Mouse (Mus musculus) heart, embryonic 11.5 days (tissue): ENCODE data around the gene Rspo1. TPM values are rescaled to one million over a fixed set of nuclear protein-coding genes. Genes with fewer than 3 reads are reported as not detected.

Source experiments
- ATAC-seq: fragments of 200-750 bp; cut with Nextera tagmentation; replicated peaks from 2 replicates; pipeline ENCODE4 v1.8.0; 2017; ENCODE audit warnings: moderate library complexity; ENCODE audit not compliant: insufficient number of reproducible peaks, low FRiP score, low TSS enrichment
- H3K27ac ChIP-seq: fragments of 300-500 bp; sonication (generic); 2 replicates; pipeline ENCODE4 v1.5.1; 2014; ENCODE audit warnings: mild to moderate bottlenecking, low read depth, low read length
- H3K27me3 ChIP-seq: fragments of 300-500 bp; sonication (generic); 2 replicates; pipeline ENCODE4 v1.6.1; 2014; ENCODE audit warnings: mild to moderate bottlenecking, low read length, mixed read lengths; ENCODE audit not compliant: control insufficient read depth, insufficient read depth
- H3K36me3 ChIP-seq: fragments of 300-500 bp; sonication (generic); 2 replicates; pipeline ENCODE4 v1.6.1; 2014; ENCODE audit warnings: mild to moderate bottlenecking, low read length, moderate library complexity, mixed read lengths; ENCODE audit not compliant: control insufficient read depth, insufficient read depth
- H3K4me1 ChIP-seq: fragments of 300-500 bp; sonication (generic); 2 replicates; pipeline ENCODE4 v1.6.1; 2014; ENCODE audit warnings: low read length; ENCODE audit not compliant: control insufficient read depth, insufficient read depth
- H3K4me2 ChIP-seq: fragments of 300-500 bp; sonication (generic); 2 replicates; pipeline ENCODE4 v1.6.1; 2014; ENCODE audit warnings: mild to moderate bottlenecking, moderate library complexity
- H3K4me3 ChIP-seq: fragments of 300-500 bp; sonication (generic); 2 replicates; pipeline ENCODE4 v1.5.1; 2014; ENCODE audit warnings: low read depth, low read length
- H3K9ac ChIP-seq: fragments of 300-500 bp; sonication (generic); 2 replicates; pipeline ENCODE4 v1.6.1; 2014; ENCODE audit warnings: mild to moderate bottlenecking, low read depth, low read length, moderate library complexity
- H3K9me3 ChIP-seq: fragments of 300-500 bp; sonication (generic); replicated peaks from 2 replicates; pipeline ENCODE4 v1.6.1; 2016; ENCODE audit warnings: low read length; ENCODE audit not compliant: control insufficient read depth
- WGBS: fragments of 180-500 bp; shearing (Covaris S2); extraction: QIAGEN DNeasy Blood & Tissue Kit; methylation state at CpG from one replicate; pipeline ENCODE4 v1.1.7; 2014; ENCODE audit not compliant: insufficient replicate concordance; 5-methylcytosine and 5-hydroxymethylcytosine counted together
- polyA plus RNA-seq: library from polyadenylated mRNA; unstranded; fragments of >200 nt; fragmentation: Nextera tagmentation; extraction: Ambion mirVana; gene quantifications from 2 replicates; pipeline ENCODE4 v1.2.1, GENCODE M21; 2014

Rspo1 gene
- polyA plus RNA-seq, 1 experiment from 2014 or later, result 10.4 TPM

GRCm38 (mm10) chr4:125002978-125003377 lies 16.7 kb downstream of the Rspo1 start:
- H3K9me3 ChIP-seq, result no peaks in the 10 kb centered on the region
- H3K27me3 ChIP-seq, result peaks cover 37% of the 10 kb centered on the region
- no peak overlapping the region for H3K4me2 ChIP-seq
- no peak for ATAC-seq
- H3K27ac ChIP-seq, result no peak overlapping the region
- H3K4me3 ChIP-seq, result no peak overlapping the region
- no peak overlapping the region for H3K9ac ChIP-seq
- whole genome bisulfite sequencing, result 35% methylated on average over 8 of the region's 8 CpGs
- H3K4me1 ChIP-seq, result no peaks in the 10 kb centered on the region
- no peaks in the 10 kb centered on the region for H3K36me3 ChIP-seq

- WGBS, result 36% methylated on average over 12 of the region's 12 CpGs
- no peak overlapping the region for H3K4me3 ChIP-seq
These were observed 18.7 kb downstream of the Rspo1 start for GRCm38 (mm10) chr4:125004886-125005285.

GRCm38 (mm10) chr4:125007460-125007859 lies 21.2 kb downstream of the Rspo1 start:
- Histone ChIP-seq H3K4me1 (no peaks in the 10 kb centered on the region), H3K4me3 (no peak overlapping the region), H3K9ac (no peak overlapping the region), H3K4me2 (no peak overlapping the region), H3K27ac (no peak overlapping the region), H3K36me3 (no peaks in the 10 kb centered on the region), H3K9me3 (no peaks in the 10 kb centered on the region), H3K27me3 (peaks cover 44% of the 10 kb centered on the region)
- WGBS, result 45% methylated on average over 15 of the region's 15 CpGs
- no peak for ATAC-seq

More at GRCm38 (mm10) chr4:125004886-125005285, 18.7 kb downstream of the Rspo1 start:
- H3K36me3 ChIP-seq, result no peaks in the 10 kb centered on the region
- no peak for ATAC-seq
- H3K27ac ChIP-seq, result no peak overlapping the region
- no peak overlapping the region for H3K9ac ChIP-seq
- peaks cover 44% of the 10 kb centered on the region for H3K27me3 ChIP-seq
- H3K4me1 ChIP-seq, result no peaks in the 10 kb centered on the region
- H3K9me3 ChIP-seq, result no peaks in the 10 kb centered on the region
- H3K4me2 ChIP-seq, result no peak overlapping the region

GRCm38 (mm10) chr4:125008220-125008619 lies 22.0 kb downstream of the Rspo1 start:
- H3K4me3 ChIP-seq, result no peak overlapping the region
- H3K27me3 ChIP-seq, result peaks cover 44% of the 10 kb centered on the region
- no peak overlapping the region for H3K4me2 ChIP-seq
- no peak overlapping the region for H3K9ac ChIP-seq
- no peaks in the 10 kb centered on the region for H3K9me3 ChIP-seq
- no peak for ATAC-seq
- WGBS, result 72% methylated on average over 6 of the region's 6 CpGs
- no peaks in the 10 kb centered on the region for H3K36me3 ChIP-seq
- no peaks in the 10 kb centered on the region for H3K4me1 ChIP-seq
- no peak overlapping the region for H3K27ac ChIP-seq

- 57% methylated on average over 8 of the region's 8 CpGs for WGBS
- Histone ChIP-seq H3K27ac (no peak overlapping the region), H3K36me3 (no peaks in the 10 kb centered on the region), H3K9ac (no peak overlapping the region), H3K27me3 (peaks cover 44% of the 10 kb centered on the region), H3K4me3 (no peak overlapping the region), H3K4me1 (no peaks in the 10 kb centered on the region), H3K4me2 (no peak overlapping the region), H3K9me3 (no peaks in the 10 kb centered on the region)
- no peak for ATAC-seq
These were observed 22.5 kb downstream of the Rspo1 start for GRCm38 (mm10) chr4:125008712-125009111.

GRCm38 (mm10) chr4:125015806-125016635 lies 29.8 kb downstream of the Rspo1 start, which contains the start of gene Gnl2:
Gene Gnl2 (plus strand): TSS chr4:125016585.
- no peak within 1 kb of the TSS for H3K4me3 ChIP-seq
- no peaks in the 10 kb centered on the region for H3K9me3 ChIP-seq
- no peaks in the 10 kb centered on the region for H3K36me3 ChIP-seq
- no peak within 1 kb of the TSS for H3K27ac ChIP-seq
- no peak for ATAC-seq
- no peak within 1 kb of the TSS for H3K4me2 ChIP-seq
- WGBS, result 75% methylated on average over 10 of the region's 10 CpGs
- no peak within 1 kb of the TSS for H3K9ac ChIP-seq
- H3K27me3 ChIP-seq, result peaks cover 6% of the 10 kb centered on the region; the same call in 1 of the 2 replicates
- H3K4me1 ChIP-seq, result no peaks in the 10 kb centered on the region

GRCm38 (mm10) chr4:125017431-125017830 lies 31.2 kb downstream of the Rspo1 start:
- Histone ChIP-seq H3K9ac (no peak overlapping the region), H3K27ac (no peak overlapping the region), H3K4me2 (no peak overlapping the region), H3K27me3 (peaks cover 6% of the 10 kb centered on the region; the same call in 1 of the 2 replicates), H3K9me3 (no peaks in the 10 kb centered on the region), H3K4me1 (no peaks in the 10 kb centered on the region), H3K4me3 (no peak overlapping the region), H3K36me3 (no peaks in the 10 kb centered on the region)
- ATAC-seq, result no peak
- WGBS, result 73% methylated on average over 11 of the region's 11 CpGs

GRCm38 (mm10) chr4:125020780-125021538 lies 34.7 kb downstream of the Rspo1 start:
- WGBS, result 27% methylated on average over 11 of the region's 11 CpGs
- Histone ChIP-seq H3K36me3 (no peaks in the 10 kb centered on the region), H3K4me2 (no peak overlapping the region), H3K27me3 (peaks cover 5% of the 10 kb centered on the region; the same call in 1 of the 2 replicates), H3K9me3 (no peaks in the 10 kb centered on the region), H3K27ac (no peak overlapping the region), H3K4me3 (no peak overlapping the region), H3K4me1 (no peaks in the 10 kb centered on the region), H3K9ac (no peak overlapping the region)
- no peak for ATAC-seq
